Mouse (Mus musculus) midbrain, embryonic 12.5 days (tissue): ENCODE data around the gene Lin37. TPM values are rescaled to one million over a fixed set of nuclear protein-coding genes. Genes with fewer than 3 reads are reported as not detected.

Experiments used
- ATAC-seq: fragments of 200-750 bp; cut with Nextera tagmentation; 2 replicates; pipeline ENCODE4 v1.8.0; 2017; ENCODE audit warnings: low read depth, moderate TSS enrichment, moderate library complexity; ENCODE audit not compliant: low FRiP score
- H3K27ac ChIP-seq: fragments of 300-500 bp; sonication (generic); replicated peaks from 2 replicates; pipeline ENCODE4 v1.5.1; 2016; ENCODE audit warnings: mild to moderate bottlenecking
- H3K27me3 ChIP-seq: fragments of 300-500 bp; sonication (generic); 2 replicates; pipeline ENCODE4 v1.6.1; 2016; ENCODE audit warnings: mild to moderate bottlenecking
- H3K36me3 ChIP-seq: fragments of 300-500 bp; sonication (generic); 2 replicates; pipeline ENCODE4 v1.6.1; 2016
- H3K4me1 ChIP-seq: fragments of 300-500 bp; sonication (generic); 2 replicates; pipeline ENCODE4 v1.6.1; 2016
- H3K4me2 ChIP-seq: fragments of 300-500 bp; sonication (generic); replicated peaks from 2 replicates; pipeline ENCODE4 v1.6.1; 2016; ENCODE audit warnings: mild to moderate bottlenecking, moderate library complexity
- H3K4me3 ChIP-seq: fragments of 300-500 bp; sonication (generic); 2 replicates; pipeline ENCODE4 v1.5.1; 2016; ENCODE audit warnings: mild to moderate bottlenecking
- H3K9ac ChIP-seq: fragments of 300-500 bp; sonication (generic); replicated peaks from 2 replicates; pipeline ENCODE4 v1.6.1; 2016; ENCODE audit warnings: mild to moderate bottlenecking, moderate library complexity
- H3K9me3 ChIP-seq: fragments of 300-500 bp; sonication (generic); 2 replicates; pipeline ENCODE4 v1.6.1; 2016; ENCODE audit warnings: mild to moderate bottlenecking
- WGBS: fragments of 180-500 bp; shearing (Covaris S2); methylation state at CpG from one replicate; pipeline ENCODE4 v1.1.7; 2016; 5-methylcytosine and 5-hydroxymethylcytosine counted together
- polyA plus RNA-seq: library from polyadenylated mRNA; unstranded; fragments of >200 nt; fragmentation: Nextera tagmentation; extraction: Ambion mirVana; gene quantifications from 2 replicates; pipeline ENCODE4 v1.2.1, GENCODE M21; 2016

The Lin37 gene
- polyA plus RNA-seq, 1 experiment from 2014 or later = 53.0 TPM

DNA sequence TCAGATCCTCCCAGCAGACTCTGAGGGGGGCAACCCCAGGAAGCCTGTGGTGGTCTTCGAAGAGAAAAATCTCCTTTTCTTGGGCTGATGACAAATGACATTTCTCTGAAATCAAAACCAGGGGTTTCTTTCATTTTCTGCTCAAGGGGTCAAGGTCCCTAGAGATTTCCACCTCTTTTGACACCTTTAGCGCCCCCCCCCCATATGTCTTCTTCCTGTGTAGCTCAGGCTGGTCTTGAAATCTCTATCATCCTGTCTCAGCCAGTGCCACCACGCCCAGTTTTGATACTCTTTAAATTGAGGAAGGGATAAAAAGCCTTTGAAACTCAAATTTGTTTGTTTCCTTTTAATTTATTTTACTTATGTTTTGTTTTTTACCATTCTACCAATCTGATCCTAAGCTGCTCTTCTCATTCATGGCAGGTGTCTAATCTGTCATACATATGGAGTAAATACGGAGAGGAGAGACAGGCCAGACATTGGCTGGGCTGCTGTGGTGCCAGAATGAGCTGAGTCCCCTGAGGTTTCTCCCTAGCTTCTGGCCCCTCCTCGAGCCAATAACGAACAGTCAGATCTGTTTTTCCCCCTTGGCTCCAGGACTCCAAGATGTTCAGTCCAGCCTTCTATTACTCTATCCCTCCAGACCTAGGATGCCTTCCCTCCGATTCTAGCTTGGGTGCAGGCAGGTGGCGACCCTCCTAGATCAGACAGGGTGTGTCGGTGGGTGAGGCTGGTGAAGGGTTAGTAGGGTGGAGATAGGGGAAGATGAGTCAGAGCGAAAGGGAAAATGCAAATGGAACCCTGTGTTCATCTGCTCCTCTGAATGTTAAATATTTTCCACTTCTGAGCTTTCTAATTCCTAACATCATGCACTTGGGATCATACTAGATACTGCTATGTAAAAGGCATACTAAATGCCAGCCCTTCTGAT is 34.2 kb upstream of the Lin37 start:
- Histone ChIP-seq H3K27ac (0 out of 2 replicates have a peak overlapping the region, but pooled peaks have one; percentile 54), H3K4me1 (peaks cover 10% of the 10 kb centered on the region), H3K9me3 (no peaks in the 10 kb centered on the region), H3K4me2 (0 out of 2 replicates have a peak overlapping the region, but pooled peaks have one; percentile 13), H3K36me3 (no peaks in the 10 kb centered on the region), H3K27me3 (no peaks in the 10 kb centered on the region), H3K9ac (no peak overlapping the region), H3K4me3 (no peak overlapping the region)
- no peak for ATAC-seq
- 76% methylated on average over 10 of the region's 10 CpGs for WGBS

DNA sequence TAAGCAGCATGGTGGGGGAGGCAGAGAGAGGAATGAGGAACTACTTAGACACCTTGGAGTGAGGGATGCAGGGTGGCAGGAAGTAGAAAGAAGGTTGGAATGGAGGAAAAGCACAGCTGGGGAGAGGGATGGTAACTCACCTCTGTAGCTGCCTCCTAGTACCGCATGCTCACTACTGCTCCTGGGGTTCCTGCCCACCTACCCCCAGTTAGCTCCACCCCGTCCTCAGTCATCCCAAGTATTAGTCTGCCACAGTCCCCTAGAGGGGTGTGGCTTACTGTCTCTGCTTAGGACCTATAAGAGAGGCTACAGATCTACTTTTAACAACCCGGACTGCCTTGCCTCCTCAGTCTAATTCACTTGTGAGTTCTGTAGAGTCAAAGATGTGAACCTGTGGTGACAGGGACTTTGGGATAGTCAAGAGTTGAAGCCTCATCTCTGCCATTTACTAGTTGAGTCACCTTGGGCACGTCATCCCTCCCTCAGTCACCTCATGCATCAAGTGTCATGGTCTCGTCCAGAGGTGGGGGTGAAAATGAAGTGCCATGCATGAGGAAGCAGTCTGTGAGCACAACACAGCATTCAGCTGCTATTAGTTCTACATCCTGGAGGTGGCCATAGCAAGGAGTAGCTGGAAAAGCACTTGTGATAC is 33.3 kb upstream of the Lin37 start:
- H3K27me3 ChIP-seq = no peaks in the 10 kb centered on the region
- peaks cover 10% of the 10 kb centered on the region for H3K4me1 ChIP-seq
- WGBS = 54% methylated on average over 5 of the region's 5 CpGs
- no peaks in the 10 kb centered on the region for H3K9me3 ChIP-seq
- H3K27ac ChIP-seq = no peak overlapping the region
- no peak for ATAC-seq
- no peak overlapping the region for H3K9ac ChIP-seq
- H3K36me3 ChIP-seq = no peaks in the 10 kb centered on the region
- no peak overlapping the region for H3K4me3 ChIP-seq
- no peak overlapping the region for H3K4me2 ChIP-seq

DNA sequence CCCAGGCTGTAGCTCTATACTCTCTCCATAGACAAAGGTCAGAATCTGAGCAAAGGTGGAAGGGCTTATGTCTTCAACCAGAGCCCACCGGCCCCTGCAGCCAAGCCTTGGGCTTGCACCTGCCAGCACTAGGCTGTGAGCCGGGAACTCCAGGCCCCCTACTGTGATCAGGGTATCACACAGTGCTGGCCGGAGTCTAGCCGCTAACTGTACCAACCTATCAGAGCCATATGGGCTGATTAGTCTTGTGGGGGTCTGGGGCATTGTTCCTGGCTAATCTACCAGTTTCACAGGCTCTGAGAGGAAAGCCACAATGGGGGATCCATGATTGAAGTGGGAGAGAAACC is 31.9 kb upstream of the Lin37 start:
- H3K27me3 ChIP-seq = no peaks in the 10 kb centered on the region
- H3K9ac ChIP-seq = no peak overlapping the region; the same call in 1 of the 2 replicates
- H3K4me1 ChIP-seq = peaks cover 22% of the 10 kb centered on the region
- H3K36me3 ChIP-seq = peaks cover 4% of the 10 kb centered on the region
- no peak for ATAC-seq
- H3K27ac ChIP-seq = 0 out of 2 replicates have a peak overlapping the region, but pooled peaks have one; percentile 20
- H3K4me2 ChIP-seq = no peak overlapping the region
- 42% methylated on average over 4 of the region's 4 CpGs for WGBS
- no peaks in the 10 kb centered on the region for H3K9me3 ChIP-seq
- no peak overlapping the region for H3K4me3 ChIP-seq

DNA sequence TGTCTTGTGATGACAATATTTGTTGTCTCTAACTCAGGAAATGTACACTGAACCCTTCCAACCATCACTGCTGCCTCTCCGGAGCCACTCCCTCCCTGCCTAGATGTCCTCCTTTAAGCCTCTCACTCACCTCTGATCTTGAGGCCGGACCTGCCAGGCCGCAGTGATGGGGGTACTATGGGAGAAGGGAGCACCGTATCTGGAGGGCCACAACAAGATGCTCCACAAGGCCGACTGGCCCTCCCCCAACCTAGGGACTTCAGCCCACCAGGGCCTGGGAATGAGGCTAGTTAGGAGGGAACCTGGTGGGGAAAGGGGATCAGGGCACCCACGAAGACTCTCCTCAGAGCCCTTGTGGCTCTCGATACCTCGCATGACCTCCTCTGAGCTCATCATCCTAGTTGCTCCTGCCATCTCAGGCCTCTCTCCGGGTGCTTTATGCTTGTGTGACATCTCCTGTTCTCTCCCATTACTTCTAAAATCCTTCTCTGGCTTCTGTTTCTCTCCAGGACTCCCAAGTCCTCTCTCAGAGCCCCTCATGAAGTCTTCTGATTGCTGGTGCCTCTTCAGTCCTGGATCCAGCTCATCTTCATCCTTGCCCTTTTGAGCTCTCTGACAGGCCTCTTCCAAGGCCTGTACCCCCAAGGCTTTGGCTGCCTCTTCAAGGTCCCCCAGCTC is 31.4 kb upstream of the Lin37 start:
- H3K27ac ChIP-seq = 0 out of 2 replicates have a peak overlapping the region, but pooled peaks have one; percentile 20
- no peak for ATAC-seq
- WGBS = 86% methylated on average over 9 of the region's 9 CpGs
- no peaks in the 10 kb centered on the region for H3K9me3 ChIP-seq
- peaks cover 9% of the 10 kb centered on the region for H3K36me3 ChIP-seq
- H3K4me2 ChIP-seq = no peak overlapping the region
- no peaks in the 10 kb centered on the region for H3K27me3 ChIP-seq
- peaks cover 25% of the 10 kb centered on the region for H3K4me1 ChIP-seq
- no peak overlapping the region for H3K4me3 ChIP-seq
- H3K9ac ChIP-seq = no peak overlapping the region

DNA sequence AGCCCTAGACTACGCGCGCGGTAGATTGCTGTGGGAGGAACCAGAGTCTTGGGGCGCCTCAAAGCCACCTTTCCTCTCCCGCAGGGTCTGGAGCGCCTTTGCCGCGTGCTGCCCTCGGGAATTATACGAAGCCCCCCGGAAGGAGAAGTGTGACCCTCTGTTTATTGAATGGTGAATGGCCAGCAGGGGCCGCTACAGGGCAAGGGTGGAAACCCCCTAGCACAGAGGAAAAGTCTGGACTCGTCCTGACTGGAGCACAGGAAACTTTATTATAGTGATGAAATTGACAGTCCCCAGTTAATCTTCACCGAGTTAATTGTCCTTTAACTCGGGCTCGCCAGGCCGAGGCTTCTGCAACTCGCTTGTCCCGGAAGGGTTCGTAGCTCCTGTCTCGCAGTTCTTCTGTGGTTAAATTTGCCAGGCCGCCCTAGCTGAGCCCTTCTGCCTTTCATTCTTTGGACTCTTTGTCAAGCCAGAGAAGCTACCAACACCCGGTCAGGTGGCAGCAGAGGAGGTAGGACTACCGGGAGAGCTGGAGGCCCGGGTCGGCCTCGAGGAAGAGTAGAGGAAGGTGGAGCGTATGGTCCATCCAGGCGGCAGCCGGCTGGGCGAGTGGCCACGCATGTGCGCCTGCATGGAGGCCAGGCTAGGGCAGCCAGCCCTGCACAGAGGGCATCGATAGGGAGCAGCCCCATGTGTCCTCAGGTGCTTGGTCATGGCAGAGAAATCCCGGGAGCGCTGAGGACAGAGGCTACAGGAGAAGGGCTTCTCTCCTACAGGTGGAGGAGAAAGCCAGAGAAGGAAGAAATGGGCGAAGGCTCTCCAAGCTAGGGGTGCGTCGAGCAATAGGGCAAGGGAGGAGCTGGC is 30.0 kb upstream of the Lin37 start:
- H3K9ac ChIP-seq = peak overlapping the region; percentile 62
- H3K4me3 ChIP-seq = peak overlapping the region; percentile 98
- H3K4me1 ChIP-seq = peaks cover 23% of the 10 kb centered on the region
- peaks cover 23% of the 10 kb centered on the region for H3K36me3 ChIP-seq
- peak; percentile 35 for ATAC-seq
- H3K27ac ChIP-seq = peak overlapping the region; percentile 94
- H3K27me3 ChIP-seq = no peaks in the 10 kb centered on the region
- H3K4me2 ChIP-seq = peak overlapping the region; percentile 90
- H3K9me3 ChIP-seq = no peaks in the 10 kb centered on the region
- WGBS = 29% methylated on average over 39 of the region's 40 CpGs

DNA sequence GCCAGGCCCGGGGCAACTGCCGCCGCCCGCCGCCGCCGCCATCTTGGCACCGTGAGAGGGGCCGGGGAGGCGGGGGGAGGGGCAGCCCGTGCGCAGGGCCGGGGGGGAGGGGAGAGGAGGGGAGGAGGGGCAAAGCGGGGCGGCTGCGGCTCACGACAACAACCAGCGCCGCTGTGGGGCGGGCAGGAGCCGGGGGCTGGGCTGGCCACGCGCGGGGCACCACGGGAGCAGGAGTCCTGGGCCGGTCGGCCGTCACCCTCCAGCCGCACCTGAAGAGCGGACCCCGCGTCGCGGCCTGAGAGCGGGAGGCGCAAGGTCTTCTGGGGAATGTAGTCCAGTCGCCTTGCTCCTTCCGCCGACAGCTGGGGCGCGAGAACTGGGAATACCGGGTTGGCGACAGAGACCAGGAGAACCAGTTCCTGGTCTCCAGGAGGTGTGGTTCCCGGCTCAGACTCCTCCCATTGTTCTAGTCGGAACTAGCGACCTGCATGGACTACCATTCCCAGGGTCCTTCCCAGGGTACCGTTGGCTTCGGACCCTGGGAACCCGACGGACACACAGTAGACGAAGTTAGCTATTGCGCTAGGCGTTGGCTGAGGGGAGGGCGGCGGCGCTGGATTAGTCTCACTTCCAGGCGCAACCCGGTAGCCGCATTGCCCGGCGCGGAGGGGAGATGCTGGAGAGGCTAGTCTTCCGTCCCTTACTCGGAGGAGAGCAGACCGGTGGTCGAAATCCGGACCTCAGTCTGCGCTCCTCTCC is 29.2 kb upstream of the Lin37 start, which contains the start of gene Kmt2b:
Gene Kmt2b, minus strand, starts transcription at position 51 of the 759 bp plus-strand sequence.
- under 1% methylated on average over 58 of the region's 68 CpGs for WGBS
- Histone ChIP-seq H3K9me3 (no peaks in the 10 kb centered on the region), H3K4me2 (peak within 1 kb of the TSS; percentile 90), H3K27ac (peak within 1 kb of the TSS; percentile 94), H3K27me3 (no peaks in the 10 kb centered on the region), H3K9ac (peak within 1 kb of the TSS; percentile 100), H3K36me3 (peaks cover 31% of the 10 kb centered on the region), H3K4me3 (peak within 1 kb of the TSS; percentile 98), H3K4me1 (peaks cover 23% of the 10 kb centered on the region)
- ATAC-seq = peak; percentile 96

DNA sequence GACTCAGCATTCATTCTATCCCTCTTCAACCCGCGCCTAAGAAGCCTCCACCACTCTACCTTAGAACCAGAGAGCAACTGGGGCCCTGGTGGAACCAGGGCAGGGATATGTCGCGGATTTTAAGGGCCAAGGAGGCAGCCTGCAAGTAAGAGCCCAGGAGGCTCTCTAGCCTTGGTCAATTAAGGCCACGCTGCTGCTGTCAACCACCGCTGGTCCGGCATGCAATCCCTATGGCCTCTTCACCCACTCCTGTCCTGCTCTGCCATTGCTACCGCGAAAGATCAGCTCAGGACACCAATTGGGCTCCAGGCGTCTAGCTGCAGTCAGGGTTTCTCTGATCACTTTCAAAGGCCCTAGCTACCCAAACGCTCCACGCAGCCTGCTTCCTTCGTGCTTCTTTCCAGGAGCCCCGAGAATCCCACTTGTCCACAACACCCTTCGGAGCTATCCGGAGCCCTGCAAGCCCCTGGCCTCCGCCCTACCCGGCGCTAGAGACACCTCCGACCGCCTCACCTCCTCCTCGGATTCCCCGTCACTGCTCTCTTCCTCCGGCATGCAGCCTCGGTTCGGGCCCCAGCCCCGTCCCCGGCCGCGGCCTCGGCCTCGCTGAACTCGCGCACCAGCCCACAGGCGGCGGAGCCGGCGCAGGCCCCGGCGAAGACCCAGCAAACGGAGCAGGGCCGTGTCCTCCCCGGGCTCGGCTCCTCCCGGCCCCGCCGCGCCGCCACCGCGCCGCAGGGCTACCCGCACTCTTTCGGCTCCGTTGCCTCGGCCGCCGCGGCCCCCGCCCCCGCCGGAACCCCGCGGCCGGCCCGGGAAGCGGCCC is 28.4 kb upstream of the Lin37 start:
- ATAC-seq = peak; percentile 39
- Histone ChIP-seq H3K4me1 (peaks cover 23% of the 10 kb centered on the region), H3K4me2 (peak overlapping the region; percentile 90), H3K27me3 (no peaks in the 10 kb centered on the region), H3K27ac (peak overlapping the region; percentile 94), H3K9me3 (no peaks in the 10 kb centered on the region), H3K36me3 (peaks cover 39% of the 10 kb centered on the region), H3K4me3 (peak overlapping the region; percentile 98), H3K9ac (peak overlapping the region; percentile 100)
- WGBS = under 1% methylated on average over 61 of the region's 67 CpGs

DNA sequence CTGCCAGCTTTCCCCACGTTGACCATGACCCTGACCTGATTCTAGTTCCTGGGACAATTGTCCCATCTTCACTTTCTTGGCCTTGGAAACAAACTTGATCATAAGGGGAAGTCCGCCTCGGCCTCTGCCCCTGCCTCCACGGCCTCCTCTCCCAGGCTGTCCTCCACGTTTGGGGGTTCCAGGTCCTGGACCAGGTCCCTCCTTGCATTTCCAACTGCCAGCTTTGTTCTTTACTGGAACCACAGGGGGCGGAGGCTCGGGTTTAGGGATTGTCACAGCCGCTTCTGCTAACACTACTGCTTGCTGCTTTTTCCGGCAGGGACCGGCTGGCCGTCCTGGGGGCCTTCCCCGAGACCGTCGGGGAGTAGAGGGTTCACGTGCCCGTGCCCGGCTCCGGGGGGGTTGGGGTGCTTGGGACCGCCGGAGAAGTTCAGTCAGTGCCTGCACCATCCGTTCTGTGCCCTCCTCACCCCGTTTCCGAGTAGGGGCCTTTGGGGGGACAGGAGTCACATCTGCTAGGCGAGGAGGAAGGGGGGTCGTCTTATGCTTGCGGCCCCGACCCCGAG is 26.9 kb upstream of the Lin37 start:
- ATAC-seq = no peak
- peak overlapping the region; percentile 98 for H3K4me3 ChIP-seq
- H3K4me1 ChIP-seq = peaks cover 23% of the 10 kb centered on the region
- H3K9ac ChIP-seq = no peak overlapping the region
- no peaks in the 10 kb centered on the region for H3K9me3 ChIP-seq
- H3K36me3 ChIP-seq = peaks cover 54% of the 10 kb centered on the region
- H3K27ac ChIP-seq = no peak overlapping the region
- H3K4me2 ChIP-seq = peak overlapping the region; percentile 90
- 89% methylated on average over 28 of the region's 28 CpGs for WGBS
- no peaks in the 10 kb centered on the region for H3K27me3 ChIP-seq

DNA sequence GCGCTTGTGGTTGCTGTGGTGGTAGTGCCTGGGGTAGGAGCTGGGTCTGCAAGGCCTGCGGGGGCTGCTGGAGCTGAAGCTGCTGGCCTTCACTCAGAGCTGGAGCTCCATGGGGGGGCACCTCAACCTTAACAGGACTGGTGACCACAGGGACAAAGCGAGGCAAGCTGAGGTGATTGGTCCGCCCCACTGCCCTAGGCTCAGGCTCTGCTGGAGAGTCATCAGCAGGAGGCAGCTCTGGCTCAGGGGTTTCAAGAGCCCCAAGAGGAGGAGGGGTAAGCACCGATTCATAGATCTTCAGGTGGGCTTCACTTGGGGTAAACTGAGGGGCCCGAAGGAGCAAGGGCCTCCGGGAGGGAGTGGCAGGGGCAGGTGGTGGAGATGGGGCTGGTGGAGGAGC is 25.5 kb upstream of the Lin37 start:
- Histone ChIP-seq H3K4me2 (no peak overlapping the region), H3K9me3 (no peaks in the 10 kb centered on the region), H3K4me1 (peaks cover 22% of the 10 kb centered on the region), H3K4me3 (no peak overlapping the region), H3K27me3 (no peaks in the 10 kb centered on the region), H3K9ac (no peak overlapping the region), H3K36me3 (peaks cover 66% of the 10 kb centered on the region), H3K27ac (no peak overlapping the region)
- ATAC-seq = no peak
- WGBS = 97% methylated on average over 7 of the region's 7 CpGs

DNA sequence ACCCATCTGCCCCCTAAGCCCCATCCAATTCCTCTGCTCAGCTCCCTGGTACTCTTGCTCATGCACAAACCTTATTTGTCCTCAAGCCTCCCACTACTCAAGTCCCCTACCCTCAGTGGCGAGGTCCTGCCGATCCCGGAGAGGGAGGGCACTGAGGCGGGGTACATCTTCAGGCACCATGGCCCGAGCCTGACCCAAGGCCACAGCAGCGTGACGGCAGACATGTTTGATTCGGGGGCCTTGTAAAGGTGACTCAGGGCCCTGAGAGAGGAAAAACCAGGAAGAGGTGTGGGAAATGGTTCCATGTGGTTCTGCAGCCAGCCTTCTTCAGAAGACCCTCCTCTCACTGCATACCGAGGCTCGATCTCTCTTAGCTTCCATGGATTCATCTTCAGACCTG is 24.7 kb upstream of the Lin37 start:
- 93% methylated on average over 10 of the region's 10 CpGs for WGBS
- no peak for ATAC-seq
- H3K4me3 ChIP-seq = no peak overlapping the region
- H3K27me3 ChIP-seq = no peaks in the 10 kb centered on the region
- no peak overlapping the region for H3K4me2 ChIP-seq
- no peak overlapping the region for H3K27ac ChIP-seq
- H3K36me3 ChIP-seq = peaks cover 75% of the 10 kb centered on the region
- peaks cover 16% of the 10 kb centered on the region for H3K4me1 ChIP-seq
- H3K9me3 ChIP-seq = no peaks in the 10 kb centered on the region
- no peak overlapping the region for H3K9ac ChIP-seq
